Mouse (Mus musculus): ENCODE results near the gene Gm20388. TPM values are rescaled to one million over a fixed set of nuclear protein-coding genes. Genes with fewer than 3 reads are reported as not detected.

The Gm20388 gene
- polyA plus RNA-seq, 1 experiment from 2014 or later: not detected

GRCm38 (mm10) chr8:123846509-123846908, 3935.9 kb downstream of the Gm20388 start:
- no peak overlapping the region for H3K4me3 ChIP-seq (ENCODE audit: low read depth, low read length)
- no peak overlapping the region for H3K27ac ChIP-seq (replicated peaks)
- no peak overlapping the region for H3K4me2 ChIP-seq (replicated peaks; ENCODE audit: low read depth)
- WGBS: 86% methylated on average over 12 of the region's 12 CpGs
- H3K9me3 ChIP-seq (ENCODE audit: control insufficient read depth, low read length): no peaks in the 10 kb centered on the region
- DNase-seq (ENCODE audit: low spot score) (no peak), ATAC-seq (ENCODE audit: low FRiP score, low TSS enrichment) (no peak)
- no peaks in the 10 kb centered on the region for H3K36me3 ChIP-seq (ENCODE audit: control insufficient read depth, insufficient read depth, low read length)
- no peaks in the 10 kb centered on the region for H3K4me1 ChIP-seq (replicated peaks; ENCODE audit: control insufficient read depth, insufficient read depth)
- no peaks in the 10 kb centered on the region for H3K27me3 ChIP-seq (ENCODE audit: control insufficient read depth, insufficient read depth, low read length)
- TF ChIP-seq CTCF (IDR thresholded peaks at IDR 0.05; ENCODE audit: low read depth): no peak
- no peak for TF ChIP-seq EP300 (optimal IDR thresholded peaks at IDR 0.05)
- H3K9ac ChIP-seq (ENCODE audit: low read length): no peak overlapping the region

- no peaks in the 10 kb centered on the region for H3K4me1 ChIP-seq (replicated peaks; ENCODE audit: control insufficient read depth, insufficient read depth)
- ATAC-seq (ENCODE audit: low FRiP score, low TSS enrichment) (no peak), DNase-seq (ENCODE audit: low spot score) (no peak)
- no peaks in the 10 kb centered on the region for H3K9me3 ChIP-seq (ENCODE audit: control insufficient read depth, low read length)
- H3K4me2 ChIP-seq (replicated peaks; ENCODE audit: low read depth): no peak overlapping the region
- H3K27ac ChIP-seq (replicated peaks): no peak overlapping the region
- H3K36me3 ChIP-seq (ENCODE audit: control insufficient read depth, insufficient read depth, low read length): no peaks in the 10 kb centered on the region
- TF ChIP-seq EP300 (optimal IDR thresholded peaks at IDR 0.05): no peak
- no peaks in the 10 kb centered on the region for H3K27me3 ChIP-seq (ENCODE audit: control insufficient read depth, insufficient read depth, low read length)
- H3K9ac ChIP-seq (ENCODE audit: low read length): no peak overlapping the region
- no peak overlapping the region for H3K4me3 ChIP-seq (ENCODE audit: low read depth, low read length)
- WGBS: 47% methylated on average over 3 of the region's 3 CpGs
These were observed 3936.9 kb downstream of the Gm20388 start for GRCm38 (mm10) chr8:123847546-123847945.

GRCm38 (mm10) chr8:123849352-123849751, 3938.7 kb downstream of the Gm20388 start:
- Histone ChIP-seq H3K4me1 (replicated peaks; ENCODE audit: control insufficient read depth, insufficient read depth) (no peaks in the 10 kb centered on the region), H3K4me2 (replicated peaks; ENCODE audit: low read depth) (no peak overlapping the region), H3K27ac (replicated peaks) (no peak overlapping the region), H3K9ac (ENCODE audit: low read length) (no peak overlapping the region), H3K9me3 (ENCODE audit: control insufficient read depth, low read length) (no peaks in the 10 kb centered on the region), H3K4me3 (ENCODE audit: low read depth, low read length) (no peak overlapping the region), H3K36me3 (ENCODE audit: control insufficient read depth, insufficient read depth, low read length) (no peaks in the 10 kb centered on the region), H3K27me3 (ENCODE audit: control insufficient read depth, insufficient read depth, low read length) (no peaks in the 10 kb centered on the region)
- ATAC-seq (ENCODE audit: low FRiP score, low TSS enrichment) (no peak), DNase-seq (ENCODE audit: low spot score) (no peak)
- TF ChIP-seq EP300 (optimal IDR thresholded peaks at IDR 0.05): no peak
- no peak for TF ChIP-seq CTCF (IDR thresholded peaks at IDR 0.05; ENCODE audit: low read depth)
- WGBS: 86% methylated on average over 4 of the region's 4 CpGs

GRCm38 (mm10) chr8:123851590-123851989, 3940.9 kb downstream of the Gm20388 start:
- no peak for TF ChIP-seq CTCF (IDR thresholded peaks at IDR 0.05; ENCODE audit: low read depth)
- TF ChIP-seq EP300 (optimal IDR thresholded peaks at IDR 0.05): no peak
- Histone ChIP-seq H3K27ac (replicated peaks) (no peak overlapping the region), H3K4me1 (replicated peaks; ENCODE audit: control insufficient read depth, insufficient read depth) (no peaks in the 10 kb centered on the region), H3K4me3 (ENCODE audit: low read depth, low read length) (no peak overlapping the region), H3K4me2 (replicated peaks; ENCODE audit: low read depth) (no peak overlapping the region), H3K9me3 (ENCODE audit: control insufficient read depth, low read length) (no peaks in the 10 kb centered on the region), H3K27me3 (ENCODE audit: control insufficient read depth, insufficient read depth, low read length) (no peaks in the 10 kb centered on the region), H3K36me3 (ENCODE audit: control insufficient read depth, insufficient read depth, low read length) (no peaks in the 10 kb centered on the region), H3K9ac (ENCODE audit: low read length) (no peak overlapping the region)
- ATAC-seq (ENCODE audit: low FRiP score, low TSS enrichment) (no peak), DNase-seq (ENCODE audit: low spot score) (no peak)
- 72% methylated on average over 5 of the region's 5 CpGs for WGBS

- WGBS: 94% methylated on average over 1 of the region's 1 CpGs
- DNase-seq (ENCODE audit: low spot score) (no peak), ATAC-seq (ENCODE audit: low FRiP score, low TSS enrichment) (no peak)
- H3K36me3 ChIP-seq (ENCODE audit: control insufficient read depth, insufficient read depth, low read length): no peaks in the 10 kb centered on the region
- no peak overlapping the region for H3K27ac ChIP-seq (replicated peaks)
- H3K9me3 ChIP-seq (ENCODE audit: control insufficient read depth, low read length): no peaks in the 10 kb centered on the region
- no peaks in the 10 kb centered on the region for H3K4me1 ChIP-seq (replicated peaks; ENCODE audit: control insufficient read depth, insufficient read depth)
- H3K9ac ChIP-seq (ENCODE audit: low read length): no peak overlapping the region
- TF ChIP-seq EP300 (optimal IDR thresholded peaks at IDR 0.05): no peak
- no peak for TF ChIP-seq CTCF (IDR thresholded peaks at IDR 0.05; ENCODE audit: low read depth)
- no peak overlapping the region for H3K4me3 ChIP-seq (ENCODE audit: low read depth, low read length)
- H3K27me3 ChIP-seq (ENCODE audit: control insufficient read depth, insufficient read depth, low read length): no peaks in the 10 kb centered on the region
- H3K4me2 ChIP-seq (replicated peaks; ENCODE audit: low read depth): no peak overlapping the region
These were observed 3943.6 kb downstream of the Gm20388 start for GRCm38 (mm10) chr8:123854252-123854651.

- no peak overlapping the region for H3K4me2 ChIP-seq (replicated peaks; ENCODE audit: low read depth)
- H3K4me1 ChIP-seq (replicated peaks; ENCODE audit: control insufficient read depth, insufficient read depth): no peaks in the 10 kb centered on the region
- H3K4me3 ChIP-seq (ENCODE audit: low read depth, low read length): no peak overlapping the region
- 79% methylated on average over 9 of the region's 9 CpGs for WGBS
- ATAC-seq (ENCODE audit: low FRiP score, low TSS enrichment) (no peak), DNase-seq (ENCODE audit: low spot score) (no peak)
- H3K9me3 ChIP-seq (ENCODE audit: control insufficient read depth, low read length): no peaks in the 10 kb centered on the region
- no peaks in the 10 kb centered on the region for H3K36me3 ChIP-seq (ENCODE audit: control insufficient read depth, insufficient read depth, low read length)
- H3K27me3 ChIP-seq (ENCODE audit: control insufficient read depth, insufficient read depth, low read length): no peaks in the 10 kb centered on the region
- no peak overlapping the region for H3K9ac ChIP-seq (ENCODE audit: low read length)
- TF ChIP-seq EP300 (optimal IDR thresholded peaks at IDR 0.05) (no peak), CTCF (IDR thresholded peaks at IDR 0.05; ENCODE audit: low read depth) (no peak)
- H3K27ac ChIP-seq (replicated peaks): no peak overlapping the region
These were observed 3944.3 kb downstream of the Gm20388 start for GRCm38 (mm10) chr8:123854733-123855475.
